Mouse (Mus musculus): ENCODE data around the gene Ormdl3. TPM values are rescaled to one million over a fixed set of nuclear protein-coding genes. Genes with fewer than 3 reads are reported as not detected.

Ormdl3 gene
- polyA plus RNA-seq, 1 experiment: 45.7 TPM

Other genes with a start within 250 kb of the Ormdl3 start
- 382 and 459 TPM in 2 replicates for gene Ppp1r1b, start 239.0 kb downstream of the Ormdl3 start, polyA plus RNA-seq (2012; rRNA removed)
- 68.3 and 98.9 TPM in 2 replicates for gene Stard3, start 229.0 kb downstream of the Ormdl3 start, polyA plus RNA-seq (2012; rRNA removed)
- 0.60 and 0.69 TPM in 2 replicates for gene Tcap, start 203.6 kb downstream of the Ormdl3 start, polyA plus RNA-seq (2012; rRNA removed)
- gene Pnmt, start 200.9 kb downstream of the Ormdl3 start, polyA plus RNA-seq (2012; rRNA removed): not detected in 2 replicates
- 34.0 and 37.9 TPM in 2 replicates for gene Pgap3, start 186.9 kb downstream of the Ormdl3 start, polyA plus RNA-seq (2012; rRNA removed)
- 62.1 and 92.7 TPM in 2 replicates for gene Erbb2, start 174.9 kb downstream of the Ormdl3 start, polyA plus RNA-seq (2012; rRNA removed)
- 72.4 and 90.3 TPM in 2 replicates for gene Mien1, start 148.4 kb downstream of the Ormdl3 start, polyA plus RNA-seq (2012; rRNA removed)
- gene Grb7, start 141.0 kb downstream of the Ormdl3 start, polyA plus RNA-seq (2012; rRNA removed): 83.7 and 92.9 TPM in 2 replicates
- 8.1 and 15.1 TPM in 2 replicates for gene Ikzf3, start 41.3 kb downstream of the Ormdl3 start, polyA plus RNA-seq (2012; rRNA removed)
- 0.31 and 0.78 TPM in 2 replicates for gene Zpbp2, start 36.3 kb downstream of the Ormdl3 start, polyA plus RNA-seq (2012; rRNA removed)
- not detected in 2 replicates for gene Lrrc3c, start 10.9 kb upstream of the Ormdl3 start, polyA plus RNA-seq (2012; rRNA removed)
- gene Gm12355, start 38.3 kb upstream of the Ormdl3 start, polyA plus RNA-seq (2012; rRNA removed): not detected in 2 replicates
- gene Gsdma3, start 39.0 kb upstream of the Ormdl3 start, polyA plus RNA-seq (2012; rRNA removed): not detected in 2 replicates
- gene Gsdma2, start 59.4 kb upstream of the Ormdl3 start, polyA plus RNA-seq (2012; rRNA removed): 0.89 and 1.8 TPM in 2 replicates
- gene Gsdma, start 77.0 kb upstream of the Ormdl3 start, polyA plus RNA-seq (2012; rRNA removed): 0.41 and 0.51 TPM in 2 replicates
- 186 and 196 TPM in 2 replicates for gene Psmd3, start 95.2 kb upstream of the Ormdl3 start, polyA plus RNA-seq (2012; rRNA removed)
- not detected in 2 replicates for gene Csf3, start 113.9 kb upstream of the Ormdl3 start, polyA plus RNA-seq (2012; rRNA removed)
- gene Med24, start 142.1 kb upstream of the Ormdl3 start, polyA plus RNA-seq (2012; rRNA removed): 43.2 and 50.8 TPM in 2 replicates
- 55.9 and 83.8 TPM in 2 replicates for gene Thra, start 153.3 kb upstream of the Ormdl3 start, polyA plus RNA-seq (2012; rRNA removed)
- gene Nr1d1, start 188.0 kb upstream of the Ormdl3 start, polyA plus RNA-seq (2012; rRNA removed): 32.0 and 71.6 TPM in 2 replicates
- gene Msl1, start 208.1 kb upstream of the Ormdl3 start, polyA plus RNA-seq (2012; rRNA removed): 22.1 and 32.3 TPM in 2 replicates
- gene Casc3, start 217.5 kb upstream of the Ormdl3 start, polyA plus RNA-seq (2012; rRNA removed): 21.1 and 23.8 TPM in 2 replicates
- 29.2 and 37.4 TPM in 2 replicates for gene Rapgefl1, start 249.4 kb upstream of the Ormdl3 start, polyA plus RNA-seq (2012; rRNA removed)